Mouse (Mus musculus) liver, adult 2 months (tissue): Measurements from ENCODE around the gene Dis3l2.

Experiments used
- CTCF ChIP-seq: fragments of 200-500 bp; IDR thresholded peaks from 2 replicates; pipeline ENCODE4 v1.5.1; 2011; ENCODE audit warnings: low read depth, low read length, control low read depth
- POLR2A ChIP-seq: fragments of 200-500 bp; IDR thresholded peaks from 2 replicates; pipeline ENCODE4 v1.6.1; 2011; ENCODE audit warnings: low read length, control low read depth; ENCODE audit not compliant: insufficient read depth; ENCODE audit errors: extremely low read depth

GRCm38 (mm10) chr1:86822266-86822665 lies 118.7 kb downstream of the Dis3l2 start:
- TF ChIP-seq CTCF (no peak), POLR2A (no peak)
